Comparison of ENCODE assay signal across 22 mouse cellular contexts in the genomic region with DNA sequence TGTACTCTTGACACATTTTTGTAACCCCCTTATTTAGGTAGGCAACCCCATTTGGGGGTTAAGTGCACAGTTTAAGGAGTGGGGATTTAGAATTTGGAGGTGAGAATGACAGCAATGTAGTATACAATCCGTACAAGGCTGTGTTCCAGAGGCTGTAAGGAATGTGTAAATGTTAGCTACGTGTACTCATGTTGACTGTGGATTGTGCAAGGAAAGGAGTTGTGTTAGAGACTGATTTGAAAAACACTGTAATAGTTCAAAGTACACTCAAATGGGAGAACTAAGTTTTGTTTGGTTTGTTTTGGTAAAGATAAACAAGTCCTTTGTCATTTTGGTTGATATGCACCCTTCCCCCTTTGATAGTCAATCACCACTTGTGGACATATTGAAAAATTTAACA. TPM values are rescaled to one million over a fixed set of nuclear protein-coding genes. Genes with fewer than 3 reads are reported as not detected.
"Had no signal": no experiment of that assay in that cellular context is flagged by ENCODE, and none has a peak within 500 bp of the region (broad histone marks: within the 10 kb centered on the region; RNA-seq: fewer than 3 reads in every experiment).

No protein-coding gene starts in this region.

- H3K4me2 ChIP-seq: lung, embryonic 15.5 days; midbrain, embryonic 11.5 days; midbrain, embryonic 13.5 days; midbrain, embryonic 15.5 days; neural tube, embryonic 12.5 days; stomach, embryonic 15.5 days had no signal

- ATAC-seq: lung, postnatal 0 days; midbrain, embryonic 13.5 days; midbrain, embryonic 15.5 days had no signal

- H3K9me3 ChIP-seq: lung, embryonic 15.5 days; midbrain, embryonic 13.5 days; midbrain, embryonic 15.5 days; neural tube, embryonic 12.5 days; stomach, embryonic 15.5 days had no signal

- H3K36me3 ChIP-seq: lung, embryonic 15.5 days; midbrain, embryonic 13.5 days; midbrain, embryonic 15.5 days; neural tube, embryonic 12.5 days; stomach, embryonic 15.5 days had no signal

- H3K9ac ChIP-seq: lung, embryonic 15.5 days; midbrain, embryonic 13.5 days; midbrain, embryonic 15.5 days; neural tube, embryonic 12.5 days; stomach, embryonic 15.5 days had no signal

- H3K4me3 ChIP-seq: lung, embryonic 15.5 days; megakaryocyte, embryonic 14.5 days; midbrain, embryonic 13.5 days; midbrain, embryonic 15.5 days; neural tube, embryonic 12.5 days; stomach, embryonic 15.5 days had no signal

- H3K27me3 ChIP-seq: lung, embryonic 15.5 days; megakaryocyte, embryonic 14.5 days; midbrain, embryonic 13.5 days; midbrain, embryonic 15.5 days; neural tube, embryonic 12.5 days; stomach, embryonic 15.5 days had no signal

- H3K27ac ChIP-seq: lung, embryonic 15.5 days; macrophage; midbrain, embryonic 13.5 days; midbrain, embryonic 15.5 days; neural tube, embryonic 12.5 days; stomach, embryonic 15.5 days; stomach, postnatal 0 days had no signal

- H3K4me1 ChIP-seq: lung, embryonic 15.5 days; megakaryocyte, embryonic 14.5 days; midbrain, embryonic 15.5 days; neural tube, embryonic 12.5 days; stomach, embryonic 15.5 days had no signal

- DNase-seq: lung, adult 2 months; lung, postnatal 14 days; lung, postnatal 36 days; right cerebral cortex, postnatal 14 days; thymus, adult 2 months; thymus, postnatal 25 days; thymus, postnatal 4 days had no signal

RNA-seq across cellular contexts. Expression of a gene that starts 1.6 kb away (rescaled TPM):
- total RNA-seq: megakaryocyte progenitor cell, adult 5-6 weeks; monocyte, adult 5-6 weeks; neutrophil, adult 5-6 weeks had no signal
- polyA plus RNA-seq: lung, embryonic 15.5 days; macrophage; spleen, adult 2 months; testis, adult 2 months had no signal
